Mouse (Mus musculus) fibroblast of lung, adult 2 months (primary cell): ENCODE measurements around the gene Gm45785.

Experiments used
- DNase-seq: peaks from one replicate; pipeline ENCODE4 v3.0.0-alpha.2; 2011; ENCODE audit warnings: low read depth

Gm45785 gene

DNA sequence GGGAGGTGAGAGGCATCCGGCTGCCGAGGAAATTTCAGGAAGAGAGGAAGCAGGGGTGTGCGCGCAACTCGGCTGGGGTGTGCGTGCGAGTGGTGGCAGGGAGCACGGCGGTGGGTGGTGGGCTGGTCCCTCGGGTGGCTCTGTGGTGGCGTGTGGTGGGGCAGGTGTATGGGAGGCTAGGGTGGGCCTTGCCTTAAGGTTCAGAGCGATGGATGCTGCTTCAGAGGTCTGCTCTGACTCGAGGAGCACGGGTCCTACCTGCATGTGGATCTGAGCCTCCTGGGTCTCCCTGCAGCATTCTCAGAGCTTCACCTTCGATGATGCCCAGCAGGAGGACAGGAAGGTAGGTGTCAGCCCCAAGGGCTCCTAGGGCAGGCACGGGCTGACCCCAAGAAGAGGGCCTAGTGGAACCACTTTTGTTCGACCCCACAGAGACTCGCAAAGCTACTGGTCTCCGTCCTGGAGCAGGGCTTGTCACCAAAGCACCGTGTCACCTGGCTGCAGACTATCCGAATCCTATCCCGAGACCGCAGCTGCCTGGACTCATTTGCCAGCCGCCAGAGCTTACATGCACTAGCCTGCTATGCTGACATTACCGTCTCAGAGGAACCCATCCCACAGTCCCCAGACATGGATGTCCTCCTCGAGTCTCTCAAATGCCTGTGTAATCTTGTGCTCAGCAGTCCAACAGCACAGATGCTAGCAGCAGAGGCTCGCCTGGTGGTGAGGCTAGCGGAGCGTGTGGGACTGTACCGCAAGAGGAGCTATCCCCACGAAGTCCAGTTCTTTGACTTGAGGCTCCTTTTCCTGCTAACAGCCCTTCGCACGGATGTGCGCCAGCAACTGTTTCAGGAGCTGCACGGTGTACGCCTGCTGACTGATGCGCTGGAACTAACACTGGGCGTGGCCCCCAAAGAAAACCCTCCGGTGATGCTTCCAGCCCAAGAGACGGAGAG is 1.7 kb upstream of the Gm45785 start, which contains the start of gene Bet1l:
Gene Bet1l (minus strand): TSS at position 28 of the 956 bp plus-strand sequence.
- DNase-seq, result no peak

GRCm38 (mm10) chr7:140856785-140857549 is 836 bp upstream of the Gm45785 start, which contains the start of gene Ric8a:
Gene Ric8a, plus strand, starts transcription at chr7:140856957.
- DNase-seq, result peak; percentile 54

DNA sequence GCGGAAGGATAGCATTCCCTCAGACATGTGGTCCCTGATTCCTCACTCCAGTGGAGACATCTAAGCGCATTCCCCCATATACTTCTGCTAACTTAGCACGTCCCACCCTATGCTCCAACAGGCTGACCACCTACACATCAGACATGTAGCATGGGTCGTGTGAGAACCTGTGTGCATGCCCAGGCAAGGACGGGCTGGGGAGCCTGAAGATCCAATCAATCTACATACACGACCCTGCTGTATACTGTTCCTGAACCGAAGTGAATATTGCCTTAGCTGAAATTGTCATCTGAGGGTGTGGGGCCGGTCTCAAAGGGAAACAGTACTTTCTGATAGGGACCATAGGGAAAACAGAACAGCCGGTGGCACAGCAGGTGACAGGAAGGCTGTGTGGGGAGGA is 950 bp downstream of the Gm45785 start:
- DNase-seq, result no peak

DNA sequence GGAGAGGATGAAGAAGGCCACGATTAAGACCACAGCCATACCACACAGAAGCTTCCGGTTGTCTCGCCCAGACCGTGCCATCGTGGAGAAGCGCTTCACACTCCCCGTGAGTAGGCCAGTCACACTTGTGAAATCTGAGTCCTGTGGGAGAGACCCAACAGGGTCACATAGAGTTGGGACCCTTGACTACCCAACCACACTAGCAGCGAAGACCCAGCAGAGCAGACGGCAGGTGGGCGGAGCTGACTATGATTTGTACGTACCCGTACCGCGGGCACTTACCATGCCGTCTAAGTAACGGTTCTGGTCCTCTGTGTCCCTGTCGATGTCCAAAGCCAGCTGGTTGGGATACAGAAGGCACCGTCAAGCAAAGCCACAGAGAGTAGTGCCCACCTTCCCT is 1.6 kb downstream of the Gm45785 start:
- DNase-seq, result no peak

GRCm38 (mm10) chr7:140853386-140853785 is 2.7 kb downstream of the Gm45785 start:
- DNase-seq, result no peak

GRCm38 (mm10) chr7:140851916-140852315 is 4.2 kb downstream of the Gm45785 start:
- no peak for DNase-seq

DNA sequence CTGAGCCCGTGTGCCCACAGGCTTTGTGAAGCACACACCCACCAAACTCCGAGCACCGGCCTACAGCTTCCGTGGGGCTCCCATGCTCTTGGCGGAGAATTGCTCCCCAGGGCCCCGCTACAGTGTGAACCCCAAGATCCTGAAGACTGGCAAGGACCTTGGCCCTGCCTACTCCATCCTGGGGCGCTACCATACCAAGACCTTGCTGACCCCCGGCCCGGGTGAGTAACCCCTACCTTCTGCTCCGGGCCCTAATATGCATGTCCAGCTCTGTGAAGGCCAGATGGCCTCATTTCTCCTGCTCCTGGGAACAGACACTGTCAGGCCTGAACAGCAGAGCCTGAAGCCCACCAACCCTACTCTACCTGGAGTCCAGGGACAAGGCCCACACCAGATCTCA is 7.5 kb downstream of the Gm45785 start:
- DNase-seq, result no peak

DNA sequence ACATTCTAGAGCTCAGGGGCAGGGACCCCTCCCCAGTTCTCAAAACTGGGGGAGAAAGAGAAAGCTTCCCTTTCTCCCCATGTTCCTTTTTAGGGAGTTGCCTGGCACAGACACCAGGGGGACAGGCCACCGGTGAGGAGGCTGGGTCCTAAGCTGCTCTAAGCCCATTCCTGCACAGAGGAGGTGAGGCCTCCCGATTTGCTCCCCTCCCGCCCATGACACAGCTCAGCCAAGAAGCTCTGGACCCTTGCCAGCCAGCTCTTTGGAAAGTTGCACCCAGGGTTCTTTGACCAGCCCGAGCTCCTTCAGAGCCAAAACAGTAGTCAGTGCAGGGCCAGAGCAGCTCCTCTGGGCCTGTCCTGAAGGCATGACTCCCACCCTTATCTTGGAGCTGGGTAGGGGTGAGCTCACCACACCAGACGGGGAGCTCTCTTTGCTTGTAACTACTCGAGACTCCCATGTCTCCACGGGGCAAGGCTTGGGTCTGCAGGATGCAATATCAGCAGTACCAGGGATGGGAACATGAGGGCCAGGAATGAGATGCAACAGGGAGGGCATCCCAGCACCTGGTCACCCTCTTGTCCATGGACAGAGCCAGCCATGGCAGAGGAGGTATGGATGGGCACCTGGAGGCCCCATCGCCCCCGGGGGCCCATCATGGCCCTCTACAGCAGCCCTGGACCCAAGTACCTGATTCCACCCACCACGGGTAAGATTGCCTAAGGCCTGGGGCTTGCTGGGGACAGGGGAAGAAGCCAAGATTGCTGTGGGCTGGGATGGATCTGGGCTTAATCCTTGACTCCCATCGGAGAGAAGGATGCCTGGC is 8.2 kb downstream of the Gm45785 start, which contains the start of gene Odf3:
Gene Odf3 (plus strand): TSS at position 51 of the 826 bp plus-strand sequence.
- DNase-seq, result no peak

GRCm38 (mm10) chr7:140846676-140847075 is 9.5 kb downstream of the Gm45785 start:
- no peak for DNase-seq

DNA sequence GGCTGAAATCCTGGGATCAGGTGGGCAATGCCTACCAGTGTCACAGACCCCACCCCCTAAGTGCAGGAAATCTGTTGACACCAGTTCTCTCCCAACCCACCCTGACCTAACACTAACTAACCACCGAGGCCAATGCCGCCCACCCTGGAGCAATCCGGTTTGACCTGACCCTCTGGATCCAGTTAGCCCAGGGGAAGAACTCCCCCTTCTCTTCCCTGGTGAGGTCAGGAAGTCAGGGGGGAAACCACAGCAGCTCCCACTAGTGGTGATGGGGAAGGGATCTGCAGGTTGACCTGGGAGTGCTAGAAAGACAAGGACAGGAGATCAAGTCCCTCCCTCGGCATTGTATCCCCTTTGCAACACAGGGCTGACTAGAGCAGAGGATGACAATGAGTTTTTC is 10.4 kb downstream of the Gm45785 start:
- no peak for DNase-seq

GRCm38 (mm10) chr7:140844905-140845665 is 11.0 kb downstream of the Gm45785 start, which contains the start of gene Scgb1c1:
Gene Scgb1c1, plus strand, starts transcription at chr7:140845547.
- DNase-seq, result no peak

DNA sequence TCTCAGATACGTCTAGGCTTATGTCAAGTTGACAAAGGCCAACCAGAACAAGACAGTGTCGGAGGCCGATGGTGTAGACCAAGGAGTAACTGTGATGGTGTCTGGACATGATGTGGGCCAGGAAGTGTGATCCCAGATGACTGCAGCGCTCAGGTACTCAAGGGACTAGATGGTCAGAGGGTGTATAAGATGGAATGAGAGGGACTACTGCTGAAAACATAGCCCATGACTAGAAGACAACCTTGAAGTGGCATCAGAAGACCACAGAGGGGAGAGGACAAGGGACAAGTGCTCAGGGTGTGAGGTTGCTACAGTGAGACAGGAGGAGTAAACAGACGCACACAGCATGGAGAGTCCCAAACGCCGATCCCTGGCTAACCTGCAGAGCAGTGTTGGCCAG is 12.3 kb downstream of the Gm45785 start:
- DNase-seq, result no peak

DNA sequence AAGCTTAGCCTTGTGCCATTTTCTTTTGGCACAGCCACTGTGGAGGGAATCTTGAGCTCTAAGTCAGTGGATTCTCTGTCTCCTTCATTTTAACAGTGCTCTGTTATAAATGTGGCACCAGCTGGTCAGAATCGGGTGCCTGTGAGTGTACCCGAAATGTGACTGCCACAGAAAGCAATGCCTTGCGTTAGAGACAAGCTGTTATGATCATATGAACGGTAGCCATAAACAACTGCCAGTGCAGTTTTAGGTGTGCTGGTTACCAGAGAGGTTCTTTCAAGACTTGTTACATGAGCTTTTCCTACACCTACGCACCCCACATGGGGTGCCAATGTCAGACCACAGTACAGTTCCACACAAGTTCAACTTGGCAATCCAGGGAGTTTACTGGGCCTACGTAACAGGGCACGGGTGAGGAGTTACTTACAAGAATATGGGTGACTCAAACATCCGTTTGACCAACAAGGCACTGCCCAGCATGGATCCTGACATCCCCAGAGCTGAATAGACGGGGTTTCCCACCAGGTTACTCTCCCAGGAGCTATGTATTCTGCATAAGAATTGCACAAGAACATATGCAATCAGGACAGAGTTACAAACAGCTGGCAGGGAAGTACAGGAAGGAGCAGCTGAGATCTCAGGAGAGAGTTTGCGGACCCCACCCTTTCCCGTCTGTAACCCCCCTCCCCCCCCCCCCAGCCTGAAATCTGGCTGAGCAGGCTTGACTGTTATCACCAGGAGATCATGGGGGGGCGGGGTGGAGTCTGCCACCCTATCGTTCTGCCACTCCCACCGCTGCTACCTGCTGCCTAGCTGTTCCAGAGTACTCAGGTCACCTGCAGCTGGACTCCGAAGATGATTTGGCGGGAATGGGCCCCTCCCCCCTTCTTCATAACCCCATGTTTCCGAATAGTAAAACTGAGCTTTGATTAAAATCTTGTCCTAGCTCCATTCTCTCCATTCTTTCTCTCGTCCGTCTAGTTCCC is 15.1 kb downstream of the Gm45785 start:
- no peak for DNase-seq

DNA sequence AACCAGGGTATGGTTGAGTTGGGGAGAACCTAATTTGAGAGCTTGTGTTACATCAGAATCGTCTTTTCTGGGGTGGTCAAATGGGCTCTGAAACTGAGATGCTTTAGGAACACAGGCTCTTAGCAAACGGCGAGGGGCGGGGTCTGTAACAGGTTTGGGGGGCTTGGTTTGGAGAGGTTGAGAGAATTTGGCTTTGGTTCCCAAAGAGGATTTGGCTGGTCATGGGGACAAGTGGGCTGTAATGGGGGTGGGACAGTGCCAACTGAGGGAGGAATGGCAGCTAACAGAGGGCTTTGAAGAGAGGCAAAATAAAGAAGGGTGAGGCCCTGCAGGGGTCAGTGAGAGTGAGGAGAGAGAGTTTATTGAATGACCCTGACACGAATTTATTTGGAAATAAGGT is 16.6 kb downstream of the Gm45785 start:
- no peak for DNase-seq

DNA sequence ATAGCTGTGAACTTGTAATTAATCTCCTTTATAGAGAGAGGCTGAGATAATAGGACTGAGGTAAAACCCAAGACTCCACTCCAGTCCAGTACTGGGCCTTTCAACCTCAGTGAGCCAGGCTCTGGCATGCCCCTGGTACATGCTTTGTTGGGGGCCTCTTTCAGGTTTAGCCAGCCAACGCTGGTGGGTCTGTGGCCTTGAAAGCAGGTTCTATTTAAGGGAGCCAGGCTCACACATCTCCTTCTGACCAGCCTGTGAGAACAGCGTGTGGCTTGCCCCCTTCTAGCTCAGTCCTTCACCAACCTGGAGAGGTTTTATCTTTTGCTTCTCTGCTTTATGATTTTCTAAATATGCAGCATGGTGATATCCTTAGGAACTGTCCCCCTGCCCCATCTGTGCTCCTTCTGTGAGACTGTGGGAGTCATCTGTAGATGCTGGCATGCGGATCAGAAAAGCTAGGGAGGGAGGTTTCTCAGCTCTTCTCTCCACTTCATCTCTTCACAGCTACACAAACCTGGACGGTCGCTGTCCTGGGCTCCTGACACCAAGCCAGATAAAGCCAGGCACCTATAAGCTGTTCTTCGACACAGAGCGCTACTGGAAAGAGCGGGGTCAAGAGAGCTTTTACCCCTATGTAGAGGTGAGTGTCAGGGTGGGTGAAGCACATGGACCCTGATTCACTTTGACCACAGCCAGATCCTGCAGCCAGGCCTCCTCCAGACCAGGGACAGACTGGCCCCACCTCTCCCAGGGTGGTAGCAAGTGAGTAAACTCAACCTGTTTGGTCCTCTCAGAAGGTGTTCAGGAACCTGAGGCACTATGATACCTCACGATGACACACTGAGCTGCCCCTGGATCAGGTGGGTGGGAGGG is 19.7 kb downstream of the Gm45785 start:
- DNase-seq, result no peak

- no peak for DNase-seq
Measured at GRCm38 (mm10) chr7:140835758-140836087, 20.4 kb downstream of the Gm45785 start.

- no peak for DNase-seq
Measured at GRCm38 (mm10) chr7:140834968-140835757, 21.0 kb downstream of the Gm45785 start, which contains the start of gene Urah. Gene Urah, plus strand, starts transcription at chr7:140835018.

DNA sequence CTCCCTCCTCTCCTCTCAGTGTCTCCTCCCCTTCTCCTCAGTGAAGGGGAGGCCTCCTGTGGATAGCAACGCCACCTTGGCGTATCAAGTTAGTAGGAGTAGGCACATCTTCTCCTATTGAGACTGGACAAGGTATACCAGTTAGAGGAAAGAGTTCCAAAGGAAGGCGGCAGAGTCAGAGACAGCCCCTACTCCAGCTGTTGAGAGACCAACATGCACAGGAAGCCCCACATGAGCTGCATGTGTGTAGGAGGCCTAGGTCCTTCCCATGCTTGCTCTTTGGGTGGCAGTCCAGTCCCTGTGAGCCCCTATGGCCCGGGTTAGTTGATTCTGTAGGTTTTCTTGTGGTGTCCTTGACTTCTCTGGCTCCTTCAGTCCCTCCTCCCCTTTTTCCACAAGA is 22.8 kb downstream of the Gm45785 start:
- no peak for DNase-seq
